ENCODE assay signal across 18 mouse cellular contexts in genomic region chr12:112437046-112437445, GRCm38 (mm10). TPM values are rescaled to one million over a fixed set of nuclear protein-coding genes. Genes with fewer than 3 reads are reported as not detected.
DNase-seq lines count a peak whose midpoint lies in the region; ATAC-seq lines count a peak whose summit lies in the region.
"Had no signal": no experiment of that assay in that cellular context is flagged by ENCODE, and none has a peak within 500 bp of the region (broad histone marks: within the 10 kb centered on the region; RNA-seq: fewer than 3 reads in every experiment).

No protein-coding gene starts in this region.

- no peaks in the 10 kb centered on the region for H3K36me3 ChIP-seq in forebrain, embryonic 16.5 days (ENCODE audit: control insufficient read depth, insufficient read depth)
- H3K36me3 ChIP-seq: heart, embryonic 10.5 days; kidney, embryonic 15.5 days; lung, embryonic 15.5 days; midbrain, embryonic 15.5 days; stomach, embryonic 15.5 days had no signal

- intact Hi-C loops in left cerebral cortex, postnatal 4 days (cut with DNase I) = no loop called here

- 26% methylated on average over 3 of the region's 3 CpGs for WGBS in forebrain, embryonic 16.5 days

- H3K9ac ChIP-seq in forebrain, embryonic 16.5 days (replicated peaks; ENCODE audit: low read depth, low read length) = no peak overlapping the region
- H3K9ac ChIP-seq: kidney, embryonic 15.5 days; lung, embryonic 15.5 days; midbrain, embryonic 15.5 days; stomach, embryonic 15.5 days had no signal

- H3K27me3 ChIP-seq in forebrain, embryonic 16.5 days (replicated peaks; ENCODE audit: control insufficient read depth, insufficient read depth, low read length) = no peaks in the 10 kb centered on the region
- H3K27me3 ChIP-seq: midbrain, embryonic 15.5 days; stomach, embryonic 15.5 days had no signal

- H3K4me3 ChIP-seq in forebrain, embryonic 16.5 days (replicated peaks; ENCODE audit: low read length) = no peak overlapping the region
- H3K4me3 ChIP-seq: heart, embryonic 10.5 days; kidney, embryonic 15.5 days; lung, embryonic 15.5 days; midbrain, embryonic 15.5 days; stomach, embryonic 15.5 days had no signal

- H3K9me3 ChIP-seq in forebrain, embryonic 16.5 days (ENCODE audit: control insufficient read depth, low read length) = no peaks in the 10 kb centered on the region
- H3K9me3 ChIP-seq: heart, embryonic 10.5 days; kidney, embryonic 15.5 days; lung, embryonic 15.5 days; midbrain, embryonic 15.5 days; stomach, embryonic 15.5 days had no signal

- no peak for ATAC-seq in forebrain, embryonic 16.5 days
- ATAC-seq: activated CD4-positive, CD25-positive, alpha-beta regulatory T cell, adult 4 months; midbrain, embryonic 15.5 days; Patski had no signal

- H3K27ac ChIP-seq in forebrain, embryonic 16.5 days (ENCODE audit: low read length) = peak overlapping the region; percentile 16; the same call in 1 of the 2 replicates
- H3K27ac ChIP-seq: heart, embryonic 10.5 days; kidney, embryonic 15.5 days; lung, embryonic 15.5 days; midbrain, embryonic 15.5 days; stomach, embryonic 15.5 days had no signal

- DNase-seq in left cerebral cortex, postnatal 4 days = peak; percentile 75
- no peak for DNase-seq in left cerebral cortex, adult 8-10 months (ENCODE audit: low spot score in 2 of 2)
- DNase-seq in cerebellum, adult 11-12 months = peak; percentile 75
- peak; percentile 71 to 72 for DNase-seq in cerebellum, postnatal 14 days
- DNase-seq in retina, postnatal 1 day = no peak
- no peak for DNase-seq in kidney, adult 11 months
- no peak for DNase-seq in adipocyte (ENCODE audit: low spot score)
- DNase-seq: heart, postnatal 14 days had no signal

- H3K4me2 ChIP-seq in forebrain, embryonic 16.5 days (ENCODE audit: low read length) = no peak overlapping the region
- H3K4me2 ChIP-seq: kidney, embryonic 15.5 days; lung, embryonic 15.5 days; midbrain, embryonic 15.5 days; stomach, embryonic 15.5 days had no signal

- H3K4me1 ChIP-seq in forebrain, embryonic 16.5 days (replicated peaks; ENCODE audit: control insufficient read depth, insufficient read depth, low read length) = peaks cover 36% of the 10 kb centered on the region
- H3K4me1 ChIP-seq: lung, embryonic 15.5 days; stomach, embryonic 15.5 days had no signal

RNA-seq across cellular contexts. Expression of gene A530016L24Rik, which starts 52.2 kb away (rescaled TPM):
- total RNA-seq in left cerebral cortex, postnatal 4 days (2021) = under 1 TPM; 0.74 to 0.95 TPM
- under 1 TPM; 0.20 to 0.37 (median 0.34) TPM for total RNA-seq in left cerebral cortex, adult 8-10 months (2022)
- polyA plus RNA-seq in forebrain, embryonic 16.5 days (2015; fragmentation: Nextera tagmentation; extraction: Ambion mirVana) = 0.17 and 0.42 TPM in 2 replicates
- total RNA-seq: megakaryocyte, adult 5-6 weeks had no signal
- polyA plus RNA-seq: activated CD4-positive, CD25-positive, alpha-beta regulatory T cell, adult 4 months; embryonic facial prominence, embryonic 11.5 days had no signal

Comparison
In these comparisons a context has a peak if more than half of its experiments do, and no peak if none do; other contexts are left out.
1. DNase-seq: peak in left cerebral cortex, postnatal 4 days (single experiment), cerebellum, adult 11-12 months (single experiment) and cerebellum, postnatal 14 days (2 of 2); none in left cerebral cortex, adult 8-10 months (0 of 2), retina, postnatal 1 day (single experiment), kidney, adult 11 months (single experiment) and adipocyte (single experiment).